Mouse (Mus musculus): ENCODE measurements at regions not wholly inside any gene's neighbourhood (a gene's known extent, or its start where the extent isn't known, plus 50 kb on each side); places are given as distances from the start of the nearest gene placed in this dataset.

GRCm38 (mm10) chr15:86645244-86645643 is 431.0 kb downstream of the Tbc1d22a start:
- H3K9me3 ChIP-seq = no peaks in the 10 kb centered on the region
- no peaks in the 10 kb centered on the region for H3K27me3 ChIP-seq (replicated peaks)
- no peak overlapping the region for H3K9ac ChIP-seq
- ATAC-seq (ENCODE audit: low FRiP score, low read depth) = no peak
- no peaks in the 10 kb centered on the region for H3K4me1 ChIP-seq
- no peak overlapping the region for H3K4me2 ChIP-seq (replicated peaks)
- H3K4me3 ChIP-seq = no peak overlapping the region
- WGBS = 83% methylated on average over 9 of the region's 9 CpGs
- no peaks in the 10 kb centered on the region for H3K36me3 ChIP-seq
- H3K27ac ChIP-seq = no peak overlapping the region

GRCm38 (mm10) chr15:86648131-86648530 is 433.9 kb downstream of the Tbc1d22a start:
- WGBS = 88% methylated on average over 3 of the region's 3 CpGs
- ATAC-seq (ENCODE audit: low FRiP score, low read depth) = no peak

GRCm38 (mm10) chr15:86673096-86673520 is 458.8 kb downstream of the Tbc1d22a start:
- Histone ChIP-seq H3K9ac (no peak overlapping the region), H3K27ac (no peak overlapping the region), H3K4me3 (no peak overlapping the region), H3K27me3 (replicated peaks) (no peaks in the 10 kb centered on the region), H3K4me2 (replicated peaks) (no peak overlapping the region), H3K36me3 (no peaks in the 10 kb centered on the region), H3K4me1 (no peaks in the 10 kb centered on the region), H3K9me3 (no peaks in the 10 kb centered on the region)
- 33% methylated on average over 9 of the region's 9 CpGs for WGBS
- ATAC-seq (ENCODE audit: low FRiP score, low read depth) = no peak

More at GRCm38 (mm10) chr15:86648131-86648530, 433.9 kb downstream of the Tbc1d22a start:
- Histone ChIP-seq H3K4me2 (replicated peaks) (no peak overlapping the region), H3K4me3 (no peak overlapping the region), H3K36me3 (no peaks in the 10 kb centered on the region), H3K4me1 (no peaks in the 10 kb centered on the region), H3K27ac (no peak overlapping the region), H3K27me3 (replicated peaks) (no peaks in the 10 kb centered on the region), H3K9ac (no peak overlapping the region), H3K9me3 (no peaks in the 10 kb centered on the region)

GRCm38 (mm10) chr15:86677016-86677415 is 462.8 kb downstream of the Tbc1d22a start:
- no peak for ATAC-seq (ENCODE audit: low FRiP score, low read depth)
- H3K9me3 ChIP-seq = no peaks in the 10 kb centered on the region
- H3K27me3 ChIP-seq (replicated peaks) = no peaks in the 10 kb centered on the region
- WGBS = 83% methylated on average over 7 of the region's 7 CpGs
- no peak overlapping the region for H3K4me3 ChIP-seq
- H3K27ac ChIP-seq = no peak overlapping the region
- H3K4me1 ChIP-seq = no peaks in the 10 kb centered on the region
- H3K9ac ChIP-seq = no peak overlapping the region
- H3K4me2 ChIP-seq (replicated peaks) = no peak overlapping the region
- H3K36me3 ChIP-seq = no peaks in the 10 kb centered on the region

- WGBS = 78% methylated on average over 12 of the region's 12 CpGs
- H3K4me1 ChIP-seq = no peaks in the 10 kb centered on the region
- no peaks in the 10 kb centered on the region for H3K9me3 ChIP-seq
- no peak overlapping the region for H3K4me3 ChIP-seq
- H3K4me2 ChIP-seq (replicated peaks) = no peak overlapping the region
- no peak overlapping the region for H3K27ac ChIP-seq
- H3K9ac ChIP-seq = no peak overlapping the region
- no peak for ATAC-seq (ENCODE audit: low FRiP score, low read depth)
- no peaks in the 10 kb centered on the region for H3K27me3 ChIP-seq (replicated peaks)
- no peaks in the 10 kb centered on the region for H3K36me3 ChIP-seq
Observed at GRCm38 (mm10) chr15:86683081-86683480, 468.8 kb downstream of the Tbc1d22a start.

GRCm38 (mm10) chr15:86689694-86690093 is 475.4 kb downstream of the Tbc1d22a start:
- WGBS = 70% methylated on average over 8 of the region's 8 CpGs
- H3K4me1 ChIP-seq = no peaks in the 10 kb centered on the region
- H3K9me3 ChIP-seq = no peaks in the 10 kb centered on the region
- H3K9ac ChIP-seq = no peak overlapping the region
- ATAC-seq (ENCODE audit: low FRiP score, low read depth) = no peak
- H3K36me3 ChIP-seq = no peaks in the 10 kb centered on the region
- H3K4me2 ChIP-seq (replicated peaks) = no peak overlapping the region
- H3K27ac ChIP-seq = no peak overlapping the region
- no peaks in the 10 kb centered on the region for H3K27me3 ChIP-seq (replicated peaks)
- H3K4me3 ChIP-seq = no peak overlapping the region

- Histone ChIP-seq H3K36me3 (no peaks in the 10 kb centered on the region), H3K4me3 (no peak overlapping the region), H3K9me3 (no peaks in the 10 kb centered on the region), H3K27me3 (replicated peaks) (no peaks in the 10 kb centered on the region), H3K9ac (no peak overlapping the region), H3K4me1 (no peaks in the 10 kb centered on the region), H3K4me2 (replicated peaks) (no peak overlapping the region), H3K27ac (no peak overlapping the region)
- ATAC-seq (ENCODE audit: low FRiP score, low read depth) = no peak
- WGBS = 77% methylated on average over 4 of the region's 4 CpGs
Observed at GRCm38 (mm10) chr15:86696806-86697205, 482.5 kb downstream of the Tbc1d22a start.

GRCm38 (mm10) chr15:86710429-86710828 is 496.2 kb downstream of the Tbc1d22a start:
- WGBS = 91% methylated on average over 2 of the region's 2 CpGs
- no peak overlapping the region for H3K27ac ChIP-seq
- H3K9me3 ChIP-seq = no peaks in the 10 kb centered on the region
- H3K9ac ChIP-seq = no peak overlapping the region
- no peak for ATAC-seq (ENCODE audit: low FRiP score, low read depth)
- H3K27me3 ChIP-seq (replicated peaks) = no peaks in the 10 kb centered on the region
- H3K4me3 ChIP-seq = no peak overlapping the region
- H3K4me2 ChIP-seq (replicated peaks) = no peak overlapping the region
- no peaks in the 10 kb centered on the region for H3K4me1 ChIP-seq
- H3K36me3 ChIP-seq = no peaks in the 10 kb centered on the region

- Histone ChIP-seq H3K4me3 (no peak overlapping the region), H3K4me1 (no peaks in the 10 kb centered on the region; the same call in 1 of the 2 replicates), H3K36me3 (no peaks in the 10 kb centered on the region), H3K9me3 (0 out of 2 replicates have a peak, but pooled peaks cover 5% of the 10 kb centered on the region), H3K27ac (no peak overlapping the region), H3K27me3 (replicated peaks) (no peaks in the 10 kb centered on the region), H3K9ac (no peak overlapping the region), H3K4me2 (replicated peaks) (no peak overlapping the region)
- WGBS = 48% methylated on average over 9 of the region's 9 CpGs
- no peak for ATAC-seq (ENCODE audit: low FRiP score, low read depth)
Observed at GRCm38 (mm10) chr15:86718376-86718775, 504.1 kb downstream of the Tbc1d22a start.

- no peaks in the 10 kb centered on the region for H3K36me3 ChIP-seq
- WGBS = 90% methylated on average over 12 of the region's 12 CpGs
Observed at GRCm38 (mm10) chr15:86719088-86719487, 504.8 kb downstream of the Tbc1d22a start.

GRCm38 (mm10) chr15:86721131-86721530 is 506.9 kb downstream of the Tbc1d22a start:
- no peak overlapping the region for H3K4me2 ChIP-seq (replicated peaks)
- H3K9ac ChIP-seq = no peak overlapping the region
- no peak overlapping the region for H3K27ac ChIP-seq
- no peaks in the 10 kb centered on the region for H3K36me3 ChIP-seq
- no peaks in the 10 kb centered on the region; the same call in 1 of the 2 replicates for H3K4me1 ChIP-seq
- H3K9me3 ChIP-seq = 0 out of 2 replicates have a peak, but pooled peaks cover 5% of the 10 kb centered on the region
- WGBS = 76% methylated on average over 5 of the region's 5 CpGs
- ATAC-seq (ENCODE audit: low FRiP score, low read depth) = no peak
- no peak overlapping the region for H3K4me3 ChIP-seq
- H3K27me3 ChIP-seq (replicated peaks) = no peaks in the 10 kb centered on the region

More at GRCm38 (mm10) chr15:86719088-86719487, 504.8 kb downstream of the Tbc1d22a start:
- Histone ChIP-seq H3K4me3 (no peak overlapping the region), H3K27me3 (replicated peaks) (no peaks in the 10 kb centered on the region), H3K4me1 (no peaks in the 10 kb centered on the region; the same call in 1 of the 2 replicates), H3K9ac (no peak overlapping the region), H3K27ac (no peak overlapping the region), H3K4me2 (replicated peaks) (no peak overlapping the region), H3K9me3 (0 out of 2 replicates have a peak, but pooled peaks cover 5% of the 10 kb centered on the region)
- ATAC-seq (ENCODE audit: low FRiP score, low read depth) = no peak

GRCm38 (mm10) chr15:86737945-86738344 is 523.7 kb downstream of the Tbc1d22a start:
- ATAC-seq (ENCODE audit: low FRiP score, low read depth) = no peak
- no peaks in the 10 kb centered on the region for H3K9me3 ChIP-seq
- H3K27ac ChIP-seq = no peak overlapping the region
- H3K27me3 ChIP-seq (replicated peaks) = no peaks in the 10 kb centered on the region
- no peak overlapping the region for H3K4me2 ChIP-seq (replicated peaks)
- no peaks in the 10 kb centered on the region for H3K4me1 ChIP-seq
- no peak overlapping the region for H3K9ac ChIP-seq
- H3K4me3 ChIP-seq = no peak overlapping the region
- H3K36me3 ChIP-seq = no peaks in the 10 kb centered on the region

- H3K9ac ChIP-seq = no peak overlapping the region
- H3K4me3 ChIP-seq = no peak overlapping the region
- H3K36me3 ChIP-seq = no peaks in the 10 kb centered on the region
- H3K27ac ChIP-seq = no peak overlapping the region
- no peaks in the 10 kb centered on the region for H3K9me3 ChIP-seq
- 82% methylated on average over 5 of the region's 5 CpGs for WGBS
- H3K4me2 ChIP-seq (replicated peaks) = no peak overlapping the region
- H3K4me1 ChIP-seq = no peaks in the 10 kb centered on the region
- no peak for ATAC-seq (ENCODE audit: low FRiP score, low read depth)
- H3K27me3 ChIP-seq (replicated peaks) = no peaks in the 10 kb centered on the region
Observed at GRCm38 (mm10) chr15:86738356-86738755, 524.1 kb downstream of the Tbc1d22a start.

Data from neural tube, embryonic 12.5 days (tissue).